Mouse (Mus musculus): ENCODE data around the gene Pdcd4.

- TF ChIP-seq CTCF (IDR thresholded peaks at IDR 0.05; ENCODE audit: low read depth) (no peak), EP300 (IDR thresholded peaks at IDR 0.05; ENCODE audit: low read depth) (no peak)
These were observed 50.3 kb downstream of the Pdcd4 start for GRCm38 (mm10) chr19:53942342-53942741.
